Mouse (Mus musculus) small intestine, adult 2 months (tissue): ENCODE results near the gene Zfp598.

Experiments
- CTCF ChIP-seq: fragments of 200-500 bp; IDR thresholded peaks from 2 replicates; pipeline ENCODE4 v1.5.1; 2012; ENCODE audit warnings: low read depth, mild to moderate bottlenecking, control low read depth, inconsistent platforms, low read length, moderate library complexity, mixed read lengths; ENCODE audit not compliant: insufficient replicate concordance, insufficient read length; ENCODE audit errors: extremely low read depth
- POLR2A ChIP-seq: fragments of 200-500 bp; IDR thresholded peaks from 2 replicates; pipeline ENCODE4 v1.6.1; 2012; ENCODE audit warnings: low read depth, mild to moderate bottlenecking, control low read depth, inconsistent platforms, low read length, moderate library complexity

DNA sequence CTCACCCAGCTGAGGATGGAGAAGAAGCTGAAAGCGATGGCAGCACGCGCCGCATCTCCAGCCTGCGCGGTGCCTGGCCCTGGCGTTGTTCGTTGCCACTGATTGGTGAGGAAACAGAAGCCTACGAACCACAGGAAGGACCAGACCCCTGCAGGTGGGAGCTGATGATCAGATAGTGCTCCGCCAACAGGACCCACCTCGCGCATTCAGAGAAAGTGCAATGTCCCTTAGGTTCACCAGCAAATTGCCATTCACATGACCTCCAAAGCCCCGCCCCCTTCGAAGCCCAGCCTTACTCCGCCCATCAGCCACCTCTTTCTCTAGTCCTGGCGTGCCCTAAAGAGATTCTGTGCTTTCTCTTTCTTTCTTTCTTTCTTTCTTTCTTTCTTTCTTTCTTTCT lies 17.0 kb downstream of the Zfp598 start:
- TF ChIP-seq POLR2A (no peak), CTCF (no peak)
